Mouse (Mus musculus) heart, embryonic 12.5 days (tissue): ENCODE results near the gene Abcc1. TPM values are rescaled to one million over a fixed set of nuclear protein-coding genes. Genes with fewer than 3 reads are reported as not detected.

ENCODE experiments used
- ATAC-seq: fragments of 200-750 bp; cut with Nextera tagmentation; 2 replicates; pipeline ENCODE4 v1.8.0; 2017; ENCODE audit warnings: moderate TSS enrichment, moderate library complexity; ENCODE audit not compliant: insufficient number of reproducible peaks, low FRiP score
- H3K27ac ChIP-seq: fragments of 300-500 bp; sonication (generic); 2 replicates; pipeline ENCODE4 v1.5.1; 2016; ENCODE audit warnings: mild to moderate bottlenecking, moderate library complexity; ENCODE audit not compliant: poor library complexity, severe bottlenecking
- H3K27me3 ChIP-seq: fragments of 300-500 bp; sonication (generic); replicated peaks from 2 replicates; pipeline ENCODE4 v1.6.1; 2016; ENCODE audit warnings: mild to moderate bottlenecking, moderate library complexity
- H3K36me3 ChIP-seq: fragments of 300-500 bp; sonication (generic); 2 replicates; pipeline ENCODE4 v1.6.1; 2016; ENCODE audit warnings: mild to moderate bottlenecking, moderate library complexity
- H3K4me1 ChIP-seq: fragments of 300-500 bp; sonication (generic); replicated peaks from 2 replicates; pipeline ENCODE4 v1.6.1; 2016; ENCODE audit warnings: mild to moderate bottlenecking
- H3K4me2 ChIP-seq: fragments of 300-500 bp; sonication (generic); 2 replicates; pipeline ENCODE4 v1.6.1; 2016; ENCODE audit warnings: mild to moderate bottlenecking, moderate library complexity
- H3K4me3 ChIP-seq: fragments of 300-500 bp; sonication (generic); 2 replicates; pipeline ENCODE4 v1.5.1; 2016; ENCODE audit warnings: mild to moderate bottlenecking
- H3K9ac ChIP-seq: fragments of 300-500 bp; sonication (generic); 2 replicates; pipeline ENCODE4 v1.6.1; 2016; ENCODE audit warnings: mild to moderate bottlenecking, moderate library complexity
- H3K9me3 ChIP-seq: fragments of 300-500 bp; sonication (generic); replicated peaks from 2 replicates; pipeline ENCODE4 v1.6.1; 2016; ENCODE audit warnings: mild to moderate bottlenecking, moderate library complexity
- WGBS: fragments of 180-500 bp; shearing (Covaris S2); methylation state at CpG from one replicate; pipeline ENCODE4 v1.1.7; 2016; 5-methylcytosine and 5-hydroxymethylcytosine counted together
- polyA plus RNA-seq: library from polyadenylated mRNA; unstranded; fragments of >200 nt; fragmentation: Nextera tagmentation; extraction: Ambion mirVana; gene quantifications from 2 replicates; pipeline ENCODE4 v1.2.1, GENCODE M21; 2016

The Abcc1 gene
- polyA plus RNA-seq, 1 experiment from 2014 or later = 3.4 TPM

DNA sequence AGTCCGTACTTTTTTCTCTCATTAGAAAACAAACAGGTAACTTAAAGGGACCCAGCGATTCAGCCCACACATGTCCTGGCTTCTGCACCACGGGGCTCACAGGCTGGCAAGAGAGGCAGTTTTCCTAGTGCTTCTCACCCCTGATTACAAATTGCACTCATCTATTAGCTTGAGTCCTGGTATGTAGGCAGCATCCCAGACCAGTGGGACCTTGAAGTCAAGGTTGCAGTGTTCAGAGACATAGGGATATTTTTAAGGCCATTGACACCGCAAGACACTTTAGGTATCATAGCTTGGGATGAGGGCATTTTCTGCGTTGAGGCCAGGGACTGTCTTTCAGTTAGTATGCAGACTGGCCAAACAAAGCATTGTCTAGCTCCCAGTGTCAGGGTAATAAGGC, 51.2 kb downstream of the Abcc1 start:
- Histone ChIP-seq H3K9me3 (no peaks in the 10 kb centered on the region), H3K4me3 (no peak overlapping the region), H3K27me3 (no peaks in the 10 kb centered on the region), H3K27ac (no peak overlapping the region), H3K36me3 (no peaks in the 10 kb centered on the region), H3K4me1 (no peaks in the 10 kb centered on the region), H3K9ac (no peak overlapping the region), H3K4me2 (no peak overlapping the region)
- 86% methylated on average over 5 of the region's 5 CpGs for WGBS
- ATAC-seq = no peak

DNA sequence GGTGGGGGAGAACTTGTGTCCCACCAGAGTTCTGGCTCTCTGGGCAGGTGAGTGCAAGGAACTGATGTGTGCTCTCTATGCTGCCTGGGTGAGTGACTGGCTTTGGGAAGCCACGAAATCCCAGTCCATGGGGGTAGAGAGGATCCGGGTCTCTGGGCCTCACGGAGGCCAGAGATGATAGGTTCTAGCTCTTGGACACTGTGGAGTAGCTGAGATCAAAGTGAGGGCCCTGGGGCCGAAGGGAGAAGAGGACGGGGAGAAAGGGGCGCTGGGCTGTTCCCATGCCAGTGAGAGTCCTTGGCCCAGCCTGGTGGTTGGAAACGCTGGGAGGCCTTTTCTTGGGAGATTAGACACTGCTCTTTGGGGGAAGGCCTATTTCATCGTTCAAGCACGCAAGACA, 53.8 kb downstream of the Abcc1 start:
- no peak overlapping the region for H3K9ac ChIP-seq
- WGBS = 84% methylated on average over 9 of the region's 9 CpGs
- no peaks in the 10 kb centered on the region for H3K27me3 ChIP-seq
- no peaks in the 10 kb centered on the region for H3K36me3 ChIP-seq
- no peak overlapping the region for H3K4me3 ChIP-seq
- H3K4me2 ChIP-seq = no peak overlapping the region
- H3K9me3 ChIP-seq = no peaks in the 10 kb centered on the region
- H3K4me1 ChIP-seq = no peaks in the 10 kb centered on the region
- H3K27ac ChIP-seq = no peak overlapping the region
- no peak for ATAC-seq

DNA sequence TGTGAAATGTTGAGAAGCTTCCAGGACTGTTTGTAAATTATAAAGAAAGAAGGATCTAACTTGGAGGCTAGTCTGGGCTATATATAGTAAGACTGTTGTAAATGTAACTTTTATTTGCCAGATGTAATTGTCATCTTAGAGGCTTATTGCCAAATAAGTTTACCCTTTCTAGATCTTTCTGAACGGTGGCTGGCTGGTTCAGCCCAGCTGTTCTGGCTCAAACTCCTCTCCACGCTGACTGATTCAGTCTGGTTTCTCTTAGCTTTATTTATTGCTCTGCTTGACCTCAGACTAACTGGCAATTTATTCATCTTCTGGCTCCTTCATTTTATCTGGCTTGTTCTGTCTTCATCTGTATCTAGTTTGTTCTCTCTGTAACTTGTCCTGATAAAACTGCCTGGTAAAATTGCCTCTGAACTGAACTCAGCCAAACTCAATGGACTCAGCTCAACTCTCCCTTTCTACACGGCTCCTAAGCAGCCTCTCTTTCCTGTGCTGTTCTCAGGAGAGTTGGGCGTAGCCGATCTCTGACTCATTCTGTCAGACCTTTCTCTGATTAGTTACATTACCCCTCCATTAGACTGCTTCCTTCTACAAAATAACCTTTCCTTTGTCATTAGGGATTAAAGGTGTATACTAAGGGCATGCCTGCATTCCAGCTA, 55.7 kb downstream of the Abcc1 start:
- H3K9ac ChIP-seq = no peak overlapping the region
- no peak overlapping the region for H3K4me3 ChIP-seq
- no peaks in the 10 kb centered on the region for H3K9me3 ChIP-seq
- H3K36me3 ChIP-seq = no peaks in the 10 kb centered on the region
- WGBS = 71% methylated on average over 5 of the region's 5 CpGs
- no peak overlapping the region for H3K27ac ChIP-seq
- H3K4me2 ChIP-seq = no peak overlapping the region
- ATAC-seq = no peak
- H3K27me3 ChIP-seq = no peaks in the 10 kb centered on the region
- H3K4me1 ChIP-seq = no peaks in the 10 kb centered on the region

DNA sequence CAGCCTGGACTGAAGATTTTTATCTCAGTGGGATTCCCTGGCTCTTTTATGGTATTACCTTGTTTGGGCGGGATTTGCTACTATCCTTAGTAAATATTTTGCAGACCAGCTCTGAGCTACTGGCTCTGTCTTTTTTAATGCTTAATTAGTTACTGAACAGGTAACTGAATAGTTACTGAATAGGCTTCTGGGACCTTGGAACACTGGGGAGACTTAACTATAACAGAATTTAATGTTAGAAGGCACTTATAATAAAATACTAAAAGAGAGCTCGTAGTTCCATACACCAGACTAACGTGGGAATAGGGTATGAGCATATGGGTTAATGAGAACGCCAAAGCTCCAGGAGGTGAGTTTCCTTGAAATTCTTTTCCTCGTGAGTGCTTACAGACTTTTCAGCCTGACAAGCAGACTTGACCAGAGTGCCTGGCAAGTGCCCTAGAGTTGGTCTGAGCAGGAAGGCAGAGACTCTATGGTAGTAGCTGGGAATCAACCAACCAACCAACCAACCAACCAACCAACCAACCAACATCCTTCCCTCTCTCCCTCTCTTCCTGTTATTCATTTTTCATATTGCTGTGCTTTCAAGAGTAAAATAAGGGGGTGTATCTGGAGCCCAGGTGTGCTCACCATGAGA, 59.3 kb downstream of the Abcc1 start:
- Histone ChIP-seq H3K4me1 (no peaks in the 10 kb centered on the region), H3K4me2 (no peak overlapping the region), H3K27ac (no peak overlapping the region), H3K9ac (no peak overlapping the region), H3K36me3 (no peaks in the 10 kb centered on the region), H3K4me3 (no peak overlapping the region), H3K27me3 (no peaks in the 10 kb centered on the region), H3K9me3 (no peaks in the 10 kb centered on the region)
- 77% methylated on average over 5 of the region's 5 CpGs for WGBS
- ATAC-seq = no peak

DNA sequence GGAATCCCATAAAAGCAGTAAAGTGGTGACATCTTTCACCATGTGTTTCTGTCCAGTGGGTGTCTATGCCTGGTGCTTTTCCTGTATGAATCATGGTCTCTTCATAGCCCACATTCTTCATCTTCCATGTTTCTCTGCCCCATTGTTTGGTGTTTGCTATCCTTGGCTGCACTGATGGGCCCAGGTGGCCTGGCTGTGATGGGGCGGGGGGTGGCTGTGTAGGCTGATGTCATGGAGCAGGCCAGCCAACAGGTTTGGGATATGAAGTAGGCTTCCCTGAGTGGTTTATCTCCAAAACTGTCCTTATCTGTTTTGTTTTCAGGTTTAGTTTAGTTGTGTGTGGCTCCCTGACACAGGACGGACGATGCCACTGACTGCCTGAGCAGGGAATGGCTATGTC, 60.7 kb downstream of the Abcc1 start:
- no peaks in the 10 kb centered on the region for H3K27me3 ChIP-seq
- ATAC-seq = no peak
- no peak overlapping the region for H3K4me2 ChIP-seq
- H3K9me3 ChIP-seq = no peaks in the 10 kb centered on the region
- H3K4me1 ChIP-seq = no peaks in the 10 kb centered on the region
- H3K36me3 ChIP-seq = no peaks in the 10 kb centered on the region
- 93% methylated on average over 3 of the region's 3 CpGs for WGBS
- no peak overlapping the region for H3K9ac ChIP-seq
- H3K4me3 ChIP-seq = no peak overlapping the region
- H3K27ac ChIP-seq = no peak overlapping the region

DNA sequence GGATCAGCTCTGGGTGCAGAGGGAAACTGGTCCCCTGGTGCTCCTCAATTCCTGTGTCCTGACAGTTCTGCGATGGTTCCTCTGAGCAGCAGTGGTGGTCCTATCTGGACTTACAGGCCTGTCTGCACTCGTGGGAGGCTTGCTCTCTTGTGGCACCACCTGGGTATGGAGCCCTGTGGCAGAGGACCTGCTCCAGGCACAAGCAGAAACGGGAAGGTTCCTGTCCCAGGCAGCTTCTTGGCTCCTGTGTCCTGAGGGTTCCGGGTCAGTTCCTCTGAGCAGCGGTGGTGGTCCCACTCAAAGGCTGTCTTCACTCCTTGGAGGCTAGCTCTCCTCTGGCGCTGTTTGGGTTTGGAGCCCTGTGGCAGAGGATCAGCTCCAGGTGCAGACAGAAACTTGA, 68.0 kb downstream of the Abcc1 start:
- Histone ChIP-seq H3K27ac (no peak overlapping the region), H3K27me3 (no peaks in the 10 kb centered on the region), H3K4me3 (no peak overlapping the region), H3K9me3 (no peaks in the 10 kb centered on the region), H3K4me2 (no peak overlapping the region), H3K36me3 (no peaks in the 10 kb centered on the region), H3K4me1 (no peaks in the 10 kb centered on the region), H3K9ac (no peak overlapping the region)
- 86% methylated on average over 6 of the region's 6 CpGs for WGBS
- no peak for ATAC-seq

DNA sequence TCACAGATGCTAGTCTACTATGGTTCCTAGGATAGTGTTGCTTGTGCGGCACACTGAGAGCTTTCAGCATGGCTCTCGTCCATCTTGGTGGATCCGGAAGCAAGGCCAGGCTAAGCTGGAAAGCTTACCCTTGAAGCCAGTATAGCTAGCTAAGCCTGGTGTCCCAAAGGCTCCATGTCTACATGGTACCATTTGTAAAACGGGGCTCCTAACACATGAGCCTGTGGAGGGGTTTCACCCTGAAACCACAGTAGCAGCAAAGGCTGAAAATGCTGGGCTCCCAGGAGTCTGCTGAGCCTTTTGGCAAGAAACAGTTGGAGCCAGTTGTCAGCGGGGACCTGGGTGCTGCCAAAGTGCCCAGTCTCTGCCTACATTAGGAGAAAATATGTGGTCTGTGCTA, 71.6 kb downstream of the Abcc1 start:
- Histone ChIP-seq H3K36me3 (no peaks in the 10 kb centered on the region), H3K9ac (no peak overlapping the region), H3K27ac (no peak overlapping the region), H3K4me3 (no peak overlapping the region), H3K27me3 (no peaks in the 10 kb centered on the region), H3K9me3 (no peaks in the 10 kb centered on the region), H3K4me2 (no peak overlapping the region), H3K4me1 (no peaks in the 10 kb centered on the region)
- WGBS = 86% methylated on average over 5 of the region's 5 CpGs
- ATAC-seq = no peak

DNA sequence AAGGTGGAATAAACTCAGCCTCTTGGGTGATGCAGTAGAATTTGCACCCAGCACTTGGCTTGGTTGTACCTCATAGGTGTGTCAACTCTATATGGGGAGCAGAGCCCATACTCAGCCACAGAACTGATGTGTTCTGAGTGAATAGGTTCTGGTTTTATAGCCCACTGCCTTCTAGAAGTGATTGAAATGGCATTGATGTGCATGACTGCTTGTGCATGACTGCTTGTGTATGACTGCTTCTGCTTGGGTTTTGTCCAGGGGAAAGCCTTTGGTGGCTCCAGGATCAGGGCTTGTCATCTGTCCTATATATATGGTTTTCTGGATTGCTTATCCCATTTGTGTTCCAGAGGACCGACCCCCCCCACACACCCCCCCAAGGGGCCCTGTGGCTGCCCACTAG, 74.2 kb downstream of the Abcc1 start:
- H3K9me3 ChIP-seq = no peaks in the 10 kb centered on the region
- H3K36me3 ChIP-seq = no peaks in the 10 kb centered on the region
- no peak overlapping the region for H3K4me2 ChIP-seq
- ATAC-seq = no peak
- no peaks in the 10 kb centered on the region for H3K4me1 ChIP-seq
- WGBS = 88% methylated on average over 1 of the region's 1 CpGs
- no peaks in the 10 kb centered on the region for H3K27me3 ChIP-seq
- no peak overlapping the region for H3K4me3 ChIP-seq
- no peak overlapping the region for H3K27ac ChIP-seq
- no peak overlapping the region for H3K9ac ChIP-seq

DNA sequence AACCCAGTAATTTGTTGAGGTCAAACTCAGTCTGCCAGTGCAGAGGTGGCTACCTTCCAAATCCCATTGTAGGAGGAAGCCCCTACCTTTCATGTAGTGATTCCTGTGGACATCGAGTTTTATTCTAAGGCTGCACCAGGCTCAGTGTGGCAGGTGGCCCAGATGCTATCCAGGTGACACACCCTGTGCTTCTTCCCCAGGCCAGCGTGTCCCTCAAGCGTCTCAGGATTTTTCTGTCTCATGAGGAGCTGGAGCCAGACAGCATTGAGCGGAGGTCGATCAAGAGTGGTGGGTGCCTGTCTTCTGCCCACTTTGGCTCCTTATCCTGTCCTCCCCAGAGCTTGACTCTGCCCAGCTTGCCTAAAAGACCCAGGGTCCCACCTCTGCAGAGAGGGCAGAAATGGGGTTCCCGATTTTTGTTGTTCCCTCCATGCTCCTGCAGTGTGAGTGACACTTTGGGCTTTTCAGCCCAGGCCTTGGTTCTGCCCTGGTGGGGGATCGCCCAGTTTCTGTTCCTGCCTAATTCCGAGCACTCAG, 76.2 kb downstream of the Abcc1 start:
- H3K27me3 ChIP-seq = no peaks in the 10 kb centered on the region
- no peak overlapping the region for H3K9ac ChIP-seq
- H3K4me2 ChIP-seq = no peak overlapping the region
- no peaks in the 10 kb centered on the region for H3K36me3 ChIP-seq
- no peak for ATAC-seq
- H3K9me3 ChIP-seq = no peaks in the 10 kb centered on the region
- no peak overlapping the region for H3K27ac ChIP-seq
- WGBS = 90% methylated on average over 8 of the region's 8 CpGs
- H3K4me3 ChIP-seq = no peak overlapping the region
- no peaks in the 10 kb centered on the region for H3K4me1 ChIP-seq

DNA sequence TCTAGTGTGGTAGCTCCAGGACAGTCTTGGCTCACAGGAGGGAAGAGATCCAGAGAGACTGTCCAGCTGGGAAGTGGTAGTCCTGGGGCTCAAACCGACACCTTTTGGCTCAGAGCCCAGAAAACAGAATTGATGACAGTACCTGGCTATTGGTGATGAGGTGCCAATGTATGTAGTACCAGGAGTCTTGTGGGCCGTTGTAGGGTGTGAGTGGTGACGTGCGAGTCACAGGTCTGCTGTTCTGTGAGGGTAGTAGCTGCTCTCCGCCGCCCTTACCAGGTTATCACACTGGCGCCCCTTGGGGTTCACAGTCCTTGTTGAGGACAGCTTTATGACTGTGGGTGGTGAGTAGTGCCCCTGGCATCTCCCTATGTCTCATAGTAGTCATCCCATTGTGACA, 77.2 kb downstream of the Abcc1 start:
- no peak overlapping the region for H3K27ac ChIP-seq
- H3K4me1 ChIP-seq = no peaks in the 10 kb centered on the region
- ATAC-seq = 0 out of 2 replicates have a peak, but pooled peaks have one; percentile 9
- H3K27me3 ChIP-seq = no peaks in the 10 kb centered on the region
- H3K9ac ChIP-seq = no peak overlapping the region
- H3K4me3 ChIP-seq = no peak overlapping the region
- no peaks in the 10 kb centered on the region for H3K36me3 ChIP-seq
- no peak overlapping the region for H3K4me2 ChIP-seq
- H3K9me3 ChIP-seq = no peaks in the 10 kb centered on the region
- 74% methylated on average over 7 of the region's 7 CpGs for whole genome bisulfite sequencing

DNA sequence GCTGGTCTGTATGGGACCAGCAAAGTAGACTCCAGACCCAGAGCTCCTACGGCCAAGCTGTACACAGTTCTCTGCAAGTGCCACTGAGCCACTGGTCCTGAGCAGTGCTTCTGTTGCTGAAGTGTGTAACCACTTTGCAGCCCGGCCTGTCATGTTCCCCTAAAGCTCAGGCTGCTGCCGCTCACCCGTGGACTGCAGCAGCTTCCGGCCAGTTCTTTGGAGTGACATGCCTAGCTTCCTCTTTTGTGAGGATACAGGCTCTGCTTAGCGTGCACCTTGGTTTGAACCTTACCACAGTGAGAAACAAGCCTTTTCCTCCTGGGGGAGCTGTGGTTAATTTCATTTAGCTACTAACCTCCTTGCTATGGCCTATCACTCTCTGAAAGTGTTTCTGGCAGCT, 77.7 kb downstream of the Abcc1 start:
- 82% methylated on average over 6 of the region's 6 CpGs for WGBS

More for the DNA sequence above, 77.7 kb downstream of the Abcc1 start:
- no peak for ATAC-seq
- Histone ChIP-seq H3K4me2 (no peak overlapping the region), H3K27me3 (no peaks in the 10 kb centered on the region), H3K9me3 (no peaks in the 10 kb centered on the region), H3K4me3 (no peak overlapping the region), H3K9ac (no peak overlapping the region), H3K4me1 (0 out of 2 replicates have a peak, but pooled peaks cover under 1% of the 10 kb centered on the region), H3K36me3 (no peaks in the 10 kb centered on the region), H3K27ac (no peak overlapping the region)
